Mouse (Mus musculus) hematopoietic stem cell, adult 5-6 weeks (primary cell): ENCODE results near the gene Etl4. TPM values are rescaled to one million over a fixed set of nuclear protein-coding genes. Genes with fewer than 3 reads are reported as not detected.
"Not testable (repeated sequence)": the region's sequence is repeated elsewhere in the genome, so short reads cannot be mapped to it uniquely, and the experiment has no call there.

Source experiments
- ATAC-seq, 2 experiments: fragments of 125-278 bp in 1 of 2; replicated peaks in 1 of 2; 2 replicates each; pipeline ENCODE4 v1.8.0; 2016 to 2017; ENCODE audit warnings: inconsistent platforms in 2 of 2, mild to moderate bottlenecking in 2 of 2, moderate number of reproducible peaks in 2 of 2, low read depth in 1 of 2, moderate TSS enrichment in 1 of 2; ENCODE audit not compliant: low FRiP score in 2 of 2, poor library complexity in 2 of 2, severe bottlenecking in 2 of 2, insufficient read depth in 1 of 2, low TSS enrichment in 1 of 2
- total RNA-seq: library from RNA; stranded (forward); fragments of 172-1452, 232-1000 nt; gene quantifications from 2 replicates; pipeline ENCODE4 v1.2.3, GENCODE M21; 2017

Gene Etl4
- total RNA-seq, 1 experiment from 2014 or later = 3.0 TPM

- no peak for ATAC-seq
Observed at GRCm38 (mm10) chr2:20125914-20126313, 216.3 kb downstream of the Etl4 start.

DNA sequence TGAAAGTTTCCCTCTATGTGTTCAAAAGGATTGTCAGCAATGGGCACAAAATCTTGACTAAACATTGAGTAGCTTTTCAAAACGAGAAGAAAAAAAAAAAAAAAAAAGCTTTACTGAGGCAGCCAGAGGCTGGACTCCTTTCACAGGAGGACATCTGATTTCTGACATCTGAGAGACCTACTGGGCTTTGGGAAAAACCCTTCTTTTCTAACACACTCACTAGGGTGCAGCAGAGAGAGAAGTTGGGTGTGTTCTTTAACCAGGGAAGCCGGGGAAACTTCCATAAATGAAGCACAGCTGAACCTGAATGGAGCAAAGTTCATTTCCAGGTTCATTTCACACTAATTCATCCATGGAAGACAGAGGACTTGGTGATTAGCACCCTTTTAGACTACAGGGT is 222.2 kb downstream of the Etl4 start:
- ATAC-seq = no peak

- no peak for ATAC-seq
Observed at GRCm38 (mm10) chr2:20138426-20138825, 228.8 kb downstream of the Etl4 start.

DNA sequence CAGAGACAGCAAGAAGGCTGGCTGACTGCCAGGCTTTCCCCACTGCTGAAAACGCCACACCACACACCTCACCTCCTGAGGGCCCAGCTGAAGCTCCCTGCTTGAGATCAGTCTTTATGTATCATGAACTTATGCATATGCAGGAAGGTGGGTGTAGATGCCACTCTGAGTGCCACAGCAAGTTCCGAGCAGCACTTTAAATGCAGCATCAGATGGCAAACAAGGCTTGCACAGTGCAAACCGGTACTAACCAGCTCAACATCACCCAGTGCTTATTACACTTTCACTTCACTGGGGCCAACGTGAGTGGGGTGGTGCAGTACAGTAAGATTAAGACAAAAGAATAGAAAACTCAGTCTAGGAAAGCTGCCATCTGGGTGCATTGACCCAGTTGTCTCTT is 235.8 kb downstream of the Etl4 start:
- ATAC-seq = no peak

GRCm38 (mm10) chr2:20167073-20167472 is 257.5 kb downstream of the Etl4 start:
- no peak for ATAC-seq

DNA sequence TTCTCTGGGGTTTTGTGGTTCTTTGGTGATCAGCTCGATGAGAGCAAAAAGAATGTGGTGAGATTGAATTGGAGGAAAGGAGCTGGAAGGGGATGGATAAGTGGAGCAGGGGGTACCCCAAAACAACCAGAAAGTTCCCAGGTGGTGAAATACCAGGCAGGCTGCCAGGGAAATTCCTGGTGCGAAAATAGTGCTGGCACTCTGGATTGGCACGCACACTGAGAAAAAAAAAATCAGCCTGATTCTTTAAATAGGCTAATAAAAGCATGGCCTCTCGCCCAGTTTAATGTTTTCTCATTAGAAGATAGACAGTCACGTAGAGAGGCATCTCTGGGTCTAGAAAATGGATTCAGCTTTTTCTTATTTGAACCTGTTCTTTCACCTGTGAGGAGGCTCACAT is 258.0 kb downstream of the Etl4 start:
- ATAC-seq = no peak

DNA sequence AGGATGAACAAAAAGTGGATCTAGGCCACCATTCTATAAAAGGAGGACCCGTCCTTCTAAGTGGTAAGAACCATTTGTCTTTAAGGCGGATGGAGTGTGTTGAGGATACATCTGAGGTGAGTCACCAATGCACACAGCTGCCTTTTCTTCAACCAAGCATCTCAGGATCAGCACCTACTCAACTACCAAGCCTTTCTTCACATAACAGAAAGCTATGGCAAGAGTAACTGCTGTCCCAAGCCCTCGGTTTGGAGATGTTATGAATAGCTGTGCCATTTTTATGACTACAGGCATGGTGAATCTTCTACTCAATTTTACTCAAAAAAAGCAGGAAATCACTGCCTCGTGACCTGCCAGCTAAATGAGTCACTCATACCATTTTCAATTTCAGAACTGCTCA is 258.6 kb downstream of the Etl4 start:
- no peak for ATAC-seq

DNA sequence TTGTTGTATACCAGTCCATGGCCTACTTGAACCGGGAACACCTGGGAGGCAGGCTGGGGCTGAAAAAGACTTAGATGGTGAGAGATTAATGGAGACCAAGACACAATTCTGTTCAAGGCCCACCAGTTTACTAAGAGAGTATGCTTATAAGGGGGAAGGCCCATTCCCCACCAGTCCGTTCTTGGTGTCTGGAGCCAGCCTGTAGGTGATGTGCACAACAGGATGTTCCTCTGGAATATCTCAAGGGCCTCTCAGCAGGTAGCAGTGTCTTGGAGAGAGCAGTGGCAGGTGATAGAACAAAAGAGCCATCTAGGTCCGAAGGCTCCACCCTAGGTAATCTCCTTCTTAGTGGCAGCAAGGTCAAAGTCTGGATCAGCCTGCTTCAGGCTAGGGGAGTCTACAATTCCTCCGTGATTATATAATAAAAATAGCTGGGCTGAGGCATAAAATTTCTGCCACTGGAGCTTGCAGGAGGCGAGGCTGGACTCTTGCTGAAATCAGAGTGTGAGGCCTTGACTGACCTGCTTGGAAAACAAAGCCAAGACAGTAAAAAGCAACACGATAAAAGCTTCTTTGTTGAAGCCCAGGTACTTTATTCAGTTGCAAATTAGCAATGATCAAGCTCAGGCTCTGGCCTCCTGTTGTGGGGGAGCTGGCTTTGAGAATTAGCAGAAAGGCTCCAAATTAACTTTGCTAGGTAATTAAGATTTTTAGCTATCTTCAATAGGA is 267.0 kb downstream of the Etl4 start:
- ATAC-seq = not testable (repeated sequence)

DNA sequence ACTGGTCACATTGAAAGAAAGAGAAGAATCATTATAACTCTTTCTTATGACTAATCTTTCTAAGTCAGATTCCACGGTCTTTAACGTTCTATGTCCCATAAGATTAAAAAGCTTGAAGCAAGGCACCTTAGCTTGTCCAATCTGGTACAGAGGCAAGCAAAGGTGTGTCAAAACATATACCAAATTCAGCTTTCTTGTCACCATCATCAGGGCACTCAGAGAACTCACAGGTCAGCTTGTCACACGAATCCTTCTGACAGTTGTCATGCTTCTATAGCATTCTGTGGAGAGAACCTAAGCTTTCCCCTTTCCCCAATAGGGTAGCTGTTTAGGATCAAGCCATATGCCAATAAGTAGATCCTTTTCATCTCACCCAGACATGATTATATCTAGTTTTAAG is 267.7 kb downstream of the Etl4 start:
- not testable (repeated sequence) for ATAC-seq

DNA sequence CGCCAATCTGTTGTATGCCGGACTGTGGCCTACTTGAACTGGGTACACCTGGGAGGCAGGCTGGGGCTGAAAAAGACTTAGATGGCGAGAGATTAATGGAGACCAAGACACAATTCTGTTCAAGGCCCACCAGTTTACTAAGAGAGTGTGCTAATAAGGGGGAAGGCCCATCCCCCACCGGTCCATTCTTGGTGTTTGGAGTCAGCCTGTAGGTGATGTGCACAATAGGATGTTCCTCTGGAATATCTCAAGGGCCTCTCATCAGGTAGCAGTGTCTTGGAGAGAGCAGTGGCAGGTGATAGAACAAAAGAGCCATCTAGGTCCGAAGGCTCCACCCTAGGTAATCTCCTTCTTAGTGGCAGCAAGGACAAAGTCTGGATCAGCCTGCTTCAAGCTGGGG is 271.0 kb downstream of the Etl4 start:
- ATAC-seq = not testable (repeated sequence)

DNA sequence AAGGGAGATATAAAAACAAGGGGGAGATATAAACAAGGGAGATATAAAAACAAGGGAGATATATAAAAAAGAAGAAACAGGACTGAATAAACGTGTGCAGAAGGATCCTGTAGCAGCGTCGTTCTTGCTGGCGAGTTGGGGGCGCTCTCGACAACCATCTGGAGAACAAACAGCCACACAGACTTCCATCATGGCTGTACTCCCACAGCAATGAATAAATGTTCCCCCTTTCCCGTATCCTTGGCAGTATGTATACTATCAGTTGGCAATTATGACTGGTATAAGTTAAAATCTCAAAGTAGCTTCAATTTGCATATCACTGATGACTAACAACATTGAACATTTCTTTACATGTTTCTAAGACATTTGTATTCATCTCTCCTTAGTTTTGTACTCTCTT is 277.6 kb downstream of the Etl4 start:
- ATAC-seq = not testable (repeated sequence)

GRCm38 (mm10) chr2:20203011-20203410 is 293.4 kb downstream of the Etl4 start:
- no peak for ATAC-seq

DNA sequence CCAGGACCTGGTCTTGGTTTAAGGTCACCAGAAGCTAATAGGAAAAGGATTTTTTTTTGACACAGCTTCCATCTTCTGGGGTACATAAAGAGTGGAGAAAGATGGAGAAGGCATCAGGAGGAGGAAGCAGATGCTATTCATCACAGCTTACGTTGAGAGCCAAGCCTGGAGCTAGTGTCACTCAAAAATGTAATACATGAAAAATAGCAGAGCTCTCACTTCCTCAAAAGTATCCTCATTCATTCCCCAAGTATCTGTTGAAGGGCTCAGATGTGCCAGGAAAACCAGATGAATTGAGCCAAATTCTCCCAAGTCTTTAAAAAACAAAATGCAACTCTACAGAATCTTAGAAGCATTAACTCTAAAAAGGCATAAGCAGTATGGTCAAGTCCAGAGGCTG is 297.1 kb downstream of the Etl4 start:
- ATAC-seq = no peak

GRCm38 (mm10) chr2:20208683-20209194 is 299.2 kb downstream of the Etl4 start:
- no peak for ATAC-seq

DNA sequence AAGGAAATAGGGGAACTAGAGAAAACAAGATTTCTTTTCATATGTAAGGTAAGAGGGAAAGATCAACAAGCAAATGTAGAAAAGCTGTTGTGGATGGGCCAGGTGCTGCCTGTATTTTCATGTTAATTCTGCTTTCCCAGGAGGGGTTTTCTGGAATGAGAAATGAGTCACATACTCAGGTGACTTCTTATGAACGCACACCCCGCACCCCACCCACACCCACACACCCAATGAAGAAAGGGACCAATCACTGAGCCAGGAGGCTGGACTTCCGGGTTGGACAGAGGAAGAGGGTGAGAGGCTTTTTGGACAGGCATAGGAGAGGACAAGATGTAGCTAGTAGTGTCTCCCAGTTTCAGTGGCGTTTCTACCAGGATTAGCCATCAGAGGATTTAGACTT is 299.8 kb downstream of the Etl4 start:
- no peak for ATAC-seq

DNA sequence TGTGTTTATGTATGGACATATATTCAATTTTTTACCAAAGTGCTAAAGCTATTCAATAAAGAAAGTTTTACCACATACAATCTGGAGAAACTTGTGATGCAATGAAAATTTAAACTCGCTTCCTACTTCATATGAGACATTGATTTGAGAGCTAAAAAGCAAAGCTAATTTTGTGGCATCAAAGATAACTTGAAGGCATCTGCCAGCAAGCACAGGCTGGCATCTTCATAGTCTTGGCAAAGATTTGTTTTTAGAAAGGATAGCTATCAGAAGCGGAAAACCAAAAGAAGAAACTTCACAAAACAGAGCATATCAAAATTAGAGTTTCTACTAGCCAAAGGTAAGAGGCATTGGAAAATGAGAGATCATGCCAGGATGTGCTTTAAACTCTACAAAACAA is 306.7 kb downstream of the Etl4 start:
- ATAC-seq = no peak

GRCm38 (mm10) chr2:20216686-20217437 is 307.3 kb downstream of the Etl4 start:
- no peak for ATAC-seq

DNA sequence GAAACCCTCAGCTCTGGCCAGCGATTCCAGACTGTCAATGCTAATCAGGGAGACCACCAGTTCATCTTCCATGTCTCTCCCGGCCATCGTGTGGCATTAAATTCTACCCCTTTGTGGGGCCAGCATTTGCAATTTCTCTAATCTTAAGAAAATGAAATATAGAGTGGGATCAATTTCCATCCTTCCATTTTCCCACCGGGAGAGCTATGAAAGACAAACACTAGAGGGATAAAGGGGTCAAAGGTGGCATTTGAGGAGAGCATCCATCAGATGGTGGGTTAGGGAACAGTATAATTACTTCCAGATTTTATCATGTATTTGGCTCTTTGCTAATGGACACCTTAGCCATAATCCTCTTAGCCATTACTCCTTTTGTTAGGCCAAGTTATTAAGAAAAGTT is 321.8 kb downstream of the Etl4 start:
- no peak for ATAC-seq
